Mouse (Mus musculus) monocyte, adult 2 months (primary cell): ENCODE data around the gene Camta1.

ENCODE experiments used
- DNase-seq, 2 experiments: peaks; one replicate each; pipeline ENCODE4 v3.0.0; 2022; ENCODE audit warnings: low spot score in 2 of 2, low read depth in 1 of 2

Camta1 gene

GRCm38 (mm10) chr4:151130756-151131490 lies 730.8 kb downstream of the Camta1 start:
- DNase-seq: no peak

DNA sequence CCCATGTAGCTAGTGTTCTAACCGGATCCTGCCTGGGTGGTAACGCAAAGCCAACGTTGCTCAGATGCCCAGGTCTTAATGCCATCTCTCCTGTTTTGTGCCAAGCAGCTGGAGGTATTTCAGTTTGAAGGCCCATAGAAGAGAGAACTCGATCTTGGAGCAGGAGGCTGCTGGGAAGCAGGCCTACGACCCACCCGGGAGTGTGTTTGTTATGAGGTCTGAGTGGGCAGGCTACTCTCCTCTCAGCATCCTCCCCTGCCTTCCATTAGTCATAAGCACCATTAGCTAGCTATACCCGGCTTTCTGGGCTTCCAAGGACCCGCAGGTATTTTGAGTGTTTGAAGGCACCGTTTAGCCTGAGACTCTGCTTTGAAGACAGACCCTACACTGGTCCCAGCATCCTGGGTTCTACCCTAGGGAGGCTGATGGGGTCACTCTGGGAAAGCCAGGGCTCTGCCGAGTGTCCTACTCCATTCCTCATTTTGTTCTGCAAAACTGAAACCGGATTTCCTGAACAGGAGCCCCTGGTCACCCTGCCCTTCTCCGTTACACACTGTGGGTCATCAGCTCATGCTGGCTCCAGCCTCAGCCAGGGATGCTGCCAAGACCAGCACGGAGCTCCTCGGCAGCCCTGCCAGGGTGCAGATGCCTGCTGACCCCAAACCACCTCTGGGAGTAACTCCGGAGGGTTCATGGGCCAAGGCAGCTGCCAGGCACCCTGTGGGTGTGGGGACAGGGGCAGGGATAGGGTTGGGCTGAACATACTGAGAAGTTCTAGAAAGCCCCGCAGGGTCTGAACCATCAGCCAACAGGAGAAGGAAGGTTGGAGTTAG lies 731.7 kb downstream of the Camta1 start:
- DNase-seq: no peak

- no peak for DNase-seq
Measured at GRCm38 (mm10) chr4:151128641-151129541, 732.8 kb downstream of the Camta1 start.

- DNase-seq: no peak
Measured at GRCm38 (mm10) chr4:151127636-151128548, 733.8 kb downstream of the Camta1 start.

DNA sequence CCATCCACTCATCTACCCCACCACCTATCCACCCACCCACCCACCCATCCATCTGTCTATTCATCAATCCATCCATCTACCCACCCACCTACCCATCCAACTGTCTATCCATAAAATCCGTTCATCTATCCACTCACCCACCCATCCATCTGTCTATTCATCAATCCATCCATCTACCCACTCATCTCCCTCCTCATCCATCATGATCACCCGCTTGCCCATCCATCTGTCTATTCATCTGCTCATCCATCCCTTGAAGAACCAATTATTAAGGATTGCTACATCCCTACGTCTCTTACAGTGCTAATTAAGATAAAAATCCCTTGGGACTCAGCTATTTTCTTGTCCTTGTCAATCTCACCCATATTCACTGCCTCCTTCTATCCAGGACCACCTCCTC lies 742.8 kb downstream of the Camta1 start:
- DNase-seq: no peak

GRCm38 (mm10) chr4:151114574-151114973 lies 747.1 kb downstream of the Camta1 start:
- no peak for DNase-seq

- no peak for DNase-seq
Measured at GRCm38 (mm10) chr4:151111226-151111625, 750.5 kb downstream of the Camta1 start.

DNA sequence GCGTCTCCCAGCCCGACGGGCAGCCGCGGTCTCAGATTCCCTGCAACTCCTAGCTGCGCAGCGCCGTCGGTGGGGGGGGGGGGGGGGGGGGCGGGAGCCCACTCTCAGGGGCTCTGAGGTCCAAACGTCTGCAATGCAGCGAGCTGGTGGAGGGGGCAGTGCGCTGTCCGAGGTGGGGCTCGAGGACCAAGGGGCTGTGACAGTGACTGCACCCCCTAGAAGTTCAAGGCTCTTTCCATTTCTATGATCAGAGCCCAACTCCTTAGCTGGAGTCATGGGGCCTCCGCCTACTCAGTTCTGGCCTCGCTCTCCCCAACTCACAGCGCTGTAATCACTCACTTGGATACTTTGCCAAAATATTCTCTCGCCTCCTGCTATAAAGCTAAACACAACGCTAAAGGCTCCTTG lies 752.8 kb downstream of the Camta1 start:
- no peak for DNase-seq

GRCm38 (mm10) chr4:151108028-151108771 lies 753.5 kb downstream of the Camta1 start:
- DNase-seq: no peak

- no peak for DNase-seq
Measured at GRCm38 (mm10) chr4:151107131-151108001, 754.3 kb downstream of the Camta1 start.

DNA sequence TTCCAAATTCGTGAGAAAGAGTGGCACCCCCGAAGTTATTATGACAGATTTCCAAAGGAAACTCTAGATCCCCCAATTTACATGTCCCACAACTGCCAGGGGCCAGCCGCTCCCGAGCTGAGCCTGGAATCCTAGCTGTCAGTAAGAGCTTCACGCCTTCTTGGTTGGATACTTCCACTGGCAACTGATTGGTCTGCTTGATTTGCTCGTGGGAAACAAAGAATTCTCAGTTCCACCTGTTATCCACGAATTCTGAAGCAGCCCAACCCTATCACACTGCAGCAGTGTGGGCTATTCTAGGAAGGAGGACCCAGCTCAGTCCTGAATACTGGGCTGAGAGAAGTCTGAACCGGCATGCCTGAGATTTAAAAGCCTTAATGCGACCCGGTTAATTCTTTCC lies 755.2 kb downstream of the Camta1 start:
- DNase-seq: no peak

- DNase-seq: no peak
Measured at GRCm38 (mm10) chr4:151105886-151106285, 755.8 kb downstream of the Camta1 start.

GRCm38 (mm10) chr4:151104147-151104546 lies 757.5 kb downstream of the Camta1 start:
- DNase-seq: no peak

DNA sequence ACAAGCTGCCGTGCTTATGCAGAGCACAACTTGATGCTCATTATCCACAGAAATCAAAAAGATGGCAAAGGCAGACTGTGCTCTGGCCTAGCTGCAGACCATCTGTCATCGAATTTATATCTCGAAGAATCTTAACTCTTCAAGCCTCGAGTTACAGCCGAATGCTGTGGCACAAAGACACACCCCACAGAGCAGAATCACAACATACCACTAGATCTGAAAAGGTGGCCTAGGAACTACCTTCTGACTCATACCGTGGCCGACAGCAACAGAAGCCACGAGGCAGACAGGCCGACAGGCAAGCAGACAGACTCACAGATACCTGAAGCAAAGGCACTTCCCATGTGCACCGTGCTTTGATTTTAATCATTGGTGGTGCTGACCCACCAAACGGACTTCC lies 758.0 kb downstream of the Camta1 start:
- DNase-seq: no peak

DNA sequence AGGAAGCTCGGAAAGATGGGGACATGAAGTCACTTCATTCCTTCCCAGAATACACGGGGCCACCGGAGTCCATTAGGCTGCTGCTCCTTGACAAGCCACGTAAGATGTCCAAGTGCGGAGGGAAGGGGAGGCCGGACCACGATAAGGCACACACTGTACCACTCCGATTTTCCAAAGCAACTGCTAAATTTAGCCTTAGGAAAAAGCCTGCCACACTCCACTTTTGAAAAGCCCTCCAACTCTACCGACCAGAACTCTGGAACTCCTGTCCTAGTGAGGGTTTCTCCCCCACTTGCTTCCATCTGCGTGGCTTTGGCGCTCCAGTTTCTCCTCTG lies 764.6 kb downstream of the Camta1 start:
- DNase-seq: no peak

- DNase-seq: no peak
Measured at GRCm38 (mm10) chr4:151096334-151097103, 765.2 kb downstream of the Camta1 start.

DNA sequence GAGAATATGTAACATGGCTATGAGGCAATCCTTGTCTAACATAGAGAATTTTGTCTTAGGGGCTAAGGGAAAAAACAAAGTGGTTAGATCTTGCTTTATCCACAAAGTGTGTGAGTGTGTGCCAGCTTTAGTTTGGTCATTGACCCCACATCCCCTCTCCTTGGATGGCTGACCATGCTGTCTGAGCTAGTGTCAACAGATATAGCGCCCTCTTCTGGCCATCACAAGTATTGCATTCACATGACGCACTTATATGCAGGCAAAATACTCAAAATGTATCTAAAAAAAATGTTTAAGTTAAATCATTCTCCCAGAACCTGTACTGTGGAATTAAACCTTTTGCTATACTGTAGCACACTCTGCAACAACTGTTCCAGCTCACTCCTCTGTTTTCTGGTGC lies 766.5 kb downstream of the Camta1 start:
- no peak for DNase-seq

DNA sequence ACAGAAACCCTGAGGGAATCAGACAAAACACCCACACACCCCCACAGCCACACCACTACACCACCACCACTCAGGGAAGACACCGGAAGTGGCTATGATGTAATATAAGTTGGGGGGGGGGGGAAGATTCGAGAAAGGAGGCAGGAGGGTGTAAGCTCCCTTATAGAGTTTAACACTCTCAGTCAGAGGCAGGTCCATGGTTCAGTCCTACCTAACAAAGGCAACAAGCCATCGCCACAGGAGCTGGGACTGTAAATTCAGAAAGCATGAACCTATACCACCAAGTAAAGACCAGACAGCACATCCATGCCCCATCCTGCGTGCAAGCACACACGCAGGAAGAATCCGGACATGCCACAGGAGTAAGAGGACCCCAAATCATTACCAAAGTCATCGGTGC lies 772.4 kb downstream of the Camta1 start, which contains the start of gene Gm13090:
Gm13090 (plus strand) TSS at position 301 of the 400 bp plus-strand sequence.
- no peak for DNase-seq
